Mouse (Mus musculus) large intestine, adult 2 months (tissue): ENCODE measurements around the gene Ddx43. TPM values are rescaled to one million over a fixed set of nuclear protein-coding genes. Genes with fewer than 3 reads are reported as not detected.

Experiments
- DNase-seq: peaks from one replicate; pipeline ENCODE4 v3.0.0-alpha.2; 2012; ENCODE audit warnings: low read depth, low spot score
- WGBS: fragments of 180-500 bp; shearing (Covaris S2); methylation state at CpG from one replicate; pipeline ENCODE4 v1.1.7; 2018; 5-methylcytosine and 5-hydroxymethylcytosine counted together
- polyA plus RNA-seq: library from polyadenylated mRNA; depleted of rRNA; stranded (reverse); fragments of >200 nt; gene quantifications from 2 replicates; pipeline ENCODE4 v1.2.3, GENCODE M21; 2012; rRNA removed

Gene Ddx43
- polyA plus RNA-seq, 1 experiment, result not detected

GRCm38 (mm10) chr9:78432471-78432870 is 36.9 kb downstream of the Ddx43 start:
- WGBS, result 87% methylated on average over 5 of the region's 5 CpGs
- DNase-seq, result no peak

- WGBS, result 71% methylated on average over 5 of the region's 5 CpGs
- no peak for DNase-seq
Measured at GRCm38 (mm10) chr9:78439426-78439825, 43.8 kb downstream of the Ddx43 start.

- 7% methylated on average over 9 of the region's 9 CpGs for WGBS
Measured at GRCm38 (mm10) chr9:78442237-78442578, 46.6 kb downstream of the Ddx43 start.

GRCm38 (mm10) chr9:78442579-78443392 is 47.2 kb downstream of the Ddx43 start, which contains the start of gene Cgas:
TSS of gene Cgas (minus strand) at chr9:78443237.
- peak; percentile 33 for DNase-seq
- under 1% methylated on average over 81 of the region's 81 CpGs for WGBS

More at GRCm38 (mm10) chr9:78442237-78442578, 46.6 kb downstream of the Ddx43 start:
- DNase-seq, result no peak

GRCm38 (mm10) chr9:78447606-78447972 is 52.0 kb downstream of the Ddx43 start:
- no peak for DNase-seq
- whole genome bisulfite sequencing, result 34% methylated on average over 9 of the region's 9 CpGs

- DNase-seq, result peak; percentile 61
- WGBS, result under 1% methylated on average over 96 of the region's 96 CpGs
Measured at GRCm38 (mm10) chr9:78447973-78448873, 52.6 kb downstream of the Ddx43 start, which contains the start of the genes Mto1 and Gm17324. TSS of gene Mto1 (plus strand) at chr9:78448208. TSS of gene Gm17324 (minus strand) at chr9:78448786.

GRCm38 (mm10) chr9:78450404-78450803 is 54.8 kb downstream of the Ddx43 start:
- no peak for DNase-seq
- 75% methylated on average over 5 of the region's 5 CpGs for WGBS

- DNase-seq, result no peak
- 79% methylated on average over 4 of the region's 4 CpGs for WGBS
Measured at GRCm38 (mm10) chr9:78451382-78451781, 55.8 kb downstream of the Ddx43 start.

- 91% methylated on average over 8 of the region's 8 CpGs for WGBS
Measured at GRCm38 (mm10) chr9:78457026-78457425, 61.4 kb downstream of the Ddx43 start.

GRCm38 (mm10) chr9:78463337-78463736 is 67.8 kb downstream of the Ddx43 start:
- 89% methylated on average over 4 of the region's 4 CpGs for WGBS
- no peak for DNase-seq

More at GRCm38 (mm10) chr9:78457026-78457425, 61.4 kb downstream of the Ddx43 start:
- DNase-seq, result no peak

- WGBS, result 80% methylated on average over 3 of the region's 3 CpGs
- no peak for DNase-seq
Measured at GRCm38 (mm10) chr9:78465725-78466124, 70.1 kb downstream of the Ddx43 start.

Other genes starting within 250 kb of the Ddx43 start
- gene Gsta4, start 213.0 kb upstream of the Ddx43 start, polyA plus RNA-seq, result 9.5 and 11.3 TPM in 2 replicates
- gene Gsta1, start 165.1 kb upstream of the Ddx43 start, polyA plus RNA-seq, result 13.2 and 27.3 TPM in 2 replicates
- gene Gm3776, start 138.6 kb upstream of the Ddx43 start, polyA plus RNA-seq, result 1.1 and 3.2 TPM in 2 replicates
- gene Gm10639, start 105.9 kb upstream of the Ddx43 start, polyA plus RNA-seq, result 0.10 and 0.38 TPM in 2 replicates
- not detected in 2 replicates for gene Omt2a, start 81.0 kb upstream of the Ddx43 start, polyA plus RNA-seq
- gene Omt2b, start 68.2 kb upstream of the Ddx43 start, polyA plus RNA-seq, result not detected in 2 replicates
- 0.19 TPM in 1 of 2 replicates, not detected in the other for gene Gsta2, start 40.0 kb upstream of the Ddx43 start, polyA plus RNA-seq
- gene Dppa5a, start 27.6 kb upstream of the Ddx43 start, polyA plus RNA-seq, result not detected in 2 replicates
- 0.11 TPM in 1 of 2 replicates, not detected in the other for gene Ooep, start 17.1 kb upstream of the Ddx43 start, polyA plus RNA-seq
- gene Cgas, start 47.5 kb downstream of the Ddx43 start, polyA plus RNA-seq, result 1.2 TPM in 2 replicates
- 9.1 and 10.3 TPM in 2 replicates for gene Mto1, start 52.4 kb downstream of the Ddx43 start, polyA plus RNA-seq
- not detected in 2 replicates for gene Gm17324, start 53.0 kb downstream of the Ddx43 start, polyA plus RNA-seq
- gene Eef1a1, start 93.4 kb downstream of the Ddx43 start, polyA plus RNA-seq, result 3,812 and 3,859 TPM in 2 replicates
- 8.3 and 18.0 TPM in 2 replicates for gene Slc17a5, start 192.3 kb downstream of the Ddx43 start, polyA plus RNA-seq
- 0.37 and 0.40 TPM in 2 replicates for gene Cd109, start 219.8 kb downstream of the Ddx43 start, polyA plus RNA-seq